Mouse (Mus musculus) hindbrain, embryonic 14.5 days (tissue): Measurements from ENCODE around the gene Cyp39a1. TPM values are rescaled to one million over a fixed set of nuclear protein-coding genes. Genes with fewer than 3 reads are reported as not detected.

Source experiments
- ATAC-seq: fragments of 200-750 bp; cut with Nextera tagmentation; 2 replicates; pipeline ENCODE4 v1.8.0; 2017; ENCODE audit warnings: moderate number of reproducible peaks, mild to moderate bottlenecking, moderate TSS enrichment, moderate library complexity; ENCODE audit not compliant: low FRiP score
- DNase-seq: peaks from one replicate; pipeline ENCODE4 v3.0.0-alpha.2; 2015; ENCODE audit warnings: low spot score
- H3K27ac ChIP-seq: fragments of 300-500 bp; sonication (generic); 2 replicates; pipeline ENCODE4 v1.5.1; 2014; ENCODE audit warnings: mild to moderate bottlenecking, moderate library complexity
- H3K27me3 ChIP-seq: fragments of 300-500 bp; sonication (generic); 2 replicates; pipeline ENCODE4 v1.6.1; 2014; ENCODE audit warnings: mild to moderate bottlenecking, low read length, mixed read lengths; ENCODE audit not compliant: control insufficient read depth, insufficient read depth
- H3K36me3 ChIP-seq: fragments of 300-500 bp; sonication (generic); replicated peaks from 2 replicates; pipeline ENCODE4 v1.6.1; 2014; ENCODE audit not compliant: control insufficient read depth, insufficient read depth
- H3K4me1 ChIP-seq: fragments of 300-500 bp; sonication (generic); replicated peaks from 2 replicates; pipeline ENCODE4 v1.6.1; 2014; ENCODE audit warnings: antibody characterized with exemption, low read length, mixed read lengths; ENCODE audit not compliant: control insufficient read depth, insufficient read depth
- H3K4me2 ChIP-seq: fragments of 300-500 bp; sonication (generic); replicated peaks from 2 replicates; pipeline ENCODE4 v1.6.1; 2014; ENCODE audit warnings: mild to moderate bottlenecking, moderate library complexity
- H3K4me3 ChIP-seq: fragments of 300-500 bp; sonication (generic); replicated peaks from 2 replicates; pipeline ENCODE4 v1.5.1; 2014; ENCODE audit warnings: mild to moderate bottlenecking, low read length
- H3K9ac ChIP-seq: fragments of 300-500 bp; sonication (generic); 2 replicates; pipeline ENCODE4 v1.6.1; 2014
- H3K9me3 ChIP-seq: fragments of 300-500 bp; sonication (generic); 2 replicates; pipeline ENCODE4 v1.6.1; 2016; ENCODE audit warnings: low read length; ENCODE audit not compliant: control insufficient read depth
- WGBS: fragments of 180-500 bp; shearing (Covaris S2); extraction: QIAGEN DNeasy Blood & Tissue Kit; methylation state at CpG from one replicate; pipeline ENCODE4 v1.1.7; 2014; 5-methylcytosine and 5-hydroxymethylcytosine counted together
- polyA plus RNA-seq: library from polyadenylated mRNA; unstranded; fragments of >200 nt; fragmentation: Nextera tagmentation; extraction: Ambion mirVana; gene quantifications from 2 replicates; pipeline ENCODE4 v1.2.1, GENCODE M21; 2014

Gene Cyp39a1
- polyA plus RNA-seq, 1 experiment from 2014 or later: 11.1 TPM

- DNase-seq (no peak), ATAC-seq (no peak)
- H3K36me3 ChIP-seq: no peaks in the 10 kb centered on the region
- no peaks in the 10 kb centered on the region for H3K27me3 ChIP-seq
- no peaks in the 10 kb centered on the region for H3K9me3 ChIP-seq
- H3K4me3 ChIP-seq: no peak overlapping the region
- H3K9ac ChIP-seq: no peak overlapping the region
- H3K4me1 ChIP-seq: no peaks in the 10 kb centered on the region
- WGBS: 92% methylated on average over 3 of the region's 3 CpGs
- H3K4me2 ChIP-seq: no peak overlapping the region
- no peak overlapping the region for H3K27ac ChIP-seq
Observed at GRCm38 (mm10) chr17:43706749-43707148, 39.5 kb downstream of the Cyp39a1 start.

- H3K9me3 ChIP-seq: no peaks in the 10 kb centered on the region
- no peak overlapping the region for H3K9ac ChIP-seq
- no peak overlapping the region for H3K27ac ChIP-seq
- H3K4me1 ChIP-seq: no peaks in the 10 kb centered on the region
- WGBS: 84% methylated on average over 3 of the region's 3 CpGs
- H3K4me2 ChIP-seq: no peak overlapping the region
- no peaks in the 10 kb centered on the region for H3K27me3 ChIP-seq
- no peak overlapping the region for H3K4me3 ChIP-seq
- no peak for DNase-seq
- H3K36me3 ChIP-seq: no peaks in the 10 kb centered on the region
- no peak for ATAC-seq
Observed at GRCm38 (mm10) chr17:43707254-43707653, 40.0 kb downstream of the Cyp39a1 start.

- no peaks in the 10 kb centered on the region for H3K36me3 ChIP-seq
- H3K9me3 ChIP-seq: no peaks in the 10 kb centered on the region
- H3K4me3 ChIP-seq: no peak overlapping the region
- H3K4me1 ChIP-seq: no peaks in the 10 kb centered on the region
- 84% methylated on average over 7 of the region's 7 CpGs for WGBS
- no peak overlapping the region for H3K4me2 ChIP-seq
- DNase-seq (no peak), ATAC-seq (no peak)
- no peaks in the 10 kb centered on the region for H3K27me3 ChIP-seq
- no peak overlapping the region for H3K9ac ChIP-seq
- H3K27ac ChIP-seq: no peak overlapping the region
Observed at GRCm38 (mm10) chr17:43711557-43712352, 44.5 kb downstream of the Cyp39a1 start.

- Histone ChIP-seq H3K27me3 (no peaks in the 10 kb centered on the region), H3K9ac (no peak overlapping the region), H3K27ac (no peak overlapping the region), H3K4me3 (no peak overlapping the region), H3K9me3 (no peaks in the 10 kb centered on the region), H3K4me2 (no peak overlapping the region), H3K36me3 (no peaks in the 10 kb centered on the region), H3K4me1 (no peaks in the 10 kb centered on the region)
- DNase-seq (no peak), ATAC-seq (no peak)
- 72% methylated on average over 3 of the region's 3 CpGs for WGBS
Observed at GRCm38 (mm10) chr17:43714191-43714590, 47.0 kb downstream of the Cyp39a1 start.

- 68% methylated on average over 7 of the region's 7 CpGs for WGBS
- Histone ChIP-seq H3K4me2 (no peak overlapping the region), H3K4me3 (no peak overlapping the region), H3K36me3 (no peaks in the 10 kb centered on the region), H3K9me3 (no peaks in the 10 kb centered on the region), H3K27ac (no peak overlapping the region), H3K4me1 (no peaks in the 10 kb centered on the region), H3K9ac (no peak overlapping the region), H3K27me3 (no peaks in the 10 kb centered on the region)
- ATAC-seq: no peak
- no peak for DNase-seq
Observed at GRCm38 (mm10) chr17:43716601-43717000, 49.4 kb downstream of the Cyp39a1 start.

GRCm38 (mm10) chr17:43719401-43719800, 52.2 kb downstream of the Cyp39a1 start:
- ATAC-seq (no peak), DNase-seq (no peak)
- Histone ChIP-seq H3K27me3 (no peaks in the 10 kb centered on the region), H3K4me3 (no peak overlapping the region), H3K4me2 (no peak overlapping the region), H3K27ac (no peak overlapping the region), H3K9ac (no peak overlapping the region), H3K9me3 (no peaks in the 10 kb centered on the region), H3K4me1 (no peaks in the 10 kb centered on the region), H3K36me3 (no peaks in the 10 kb centered on the region)
- 86% methylated on average over 3 of the region's 3 CpGs for WGBS

- ATAC-seq (no peak), DNase-seq (no peak)
- H3K9me3 ChIP-seq: no peaks in the 10 kb centered on the region
- H3K4me2 ChIP-seq: no peak overlapping the region
- no peak overlapping the region for H3K4me3 ChIP-seq
- no peaks in the 10 kb centered on the region for H3K4me1 ChIP-seq
- WGBS: 96% methylated on average over 2 of the region's 2 CpGs
- no peak overlapping the region for H3K27ac ChIP-seq
- H3K27me3 ChIP-seq: no peaks in the 10 kb centered on the region
- H3K36me3 ChIP-seq: no peaks in the 10 kb centered on the region
- no peak overlapping the region for H3K9ac ChIP-seq
Observed at GRCm38 (mm10) chr17:43724480-43724879, 57.3 kb downstream of the Cyp39a1 start.

GRCm38 (mm10) chr17:43731327-43731726, 64.1 kb downstream of the Cyp39a1 start:
- no peak for ATAC-seq
- DNase-seq: no peak

GRCm38 (mm10) chr17:43731976-43732375, 64.8 kb downstream of the Cyp39a1 start:
- H3K4me2 ChIP-seq: no peak overlapping the region
- no peaks in the 10 kb centered on the region for H3K36me3 ChIP-seq
- H3K4me3 ChIP-seq: no peak overlapping the region
- H3K27ac ChIP-seq: no peak overlapping the region
- H3K9ac ChIP-seq: no peak overlapping the region
- DNase-seq (no peak), ATAC-seq (no peak)
- H3K4me1 ChIP-seq: no peaks in the 10 kb centered on the region
- H3K27me3 ChIP-seq: no peaks in the 10 kb centered on the region
- WGBS: 93% methylated on average over 8 of the region's 8 CpGs
- no peaks in the 10 kb centered on the region for H3K9me3 ChIP-seq

More at GRCm38 (mm10) chr17:43731327-43731726, 64.1 kb downstream of the Cyp39a1 start:
- Histone ChIP-seq H3K9me3 (no peaks in the 10 kb centered on the region), H3K4me2 (no peak overlapping the region), H3K27me3 (no peaks in the 10 kb centered on the region), H3K36me3 (no peaks in the 10 kb centered on the region), H3K4me3 (no peak overlapping the region), H3K9ac (no peak overlapping the region), H3K27ac (no peak overlapping the region), H3K4me1 (no peaks in the 10 kb centered on the region)
- WGBS: 72% methylated on average over 8 of the region's 8 CpGs

GRCm38 (mm10) chr17:43734252-43734651, 67.0 kb downstream of the Cyp39a1 start:
- Histone ChIP-seq H3K4me1 (no peaks in the 10 kb centered on the region), H3K9ac (no peak overlapping the region), H3K4me3 (no peak overlapping the region), H3K36me3 (no peaks in the 10 kb centered on the region), H3K4me2 (no peak overlapping the region), H3K9me3 (no peaks in the 10 kb centered on the region), H3K27me3 (no peaks in the 10 kb centered on the region), H3K27ac (no peak overlapping the region)
- ATAC-seq: no peak
- no peak for DNase-seq
- WGBS: 87% methylated on average over 4 of the region's 4 CpGs
